Mouse (Mus musculus): ENCODE measurements around the gene Ube2c. TPM values are rescaled to one million over a fixed set of nuclear protein-coding genes. Genes with fewer than 3 reads are reported as not detected.

The Ube2c gene
- polyA plus RNA-seq, 1 experiment: 279 TPM

- peaks cover 28% of the 10 kb centered on the region for H3K79me2 ChIP-seq (ENCODE audit: control insufficient read depth, insufficient read depth)
- no peak overlapping the region for H3K4me3 ChIP-seq (ENCODE audit: insufficient read depth, poor library complexity, severe bottlenecking)
- H3K27me3 ChIP-seq (ENCODE audit: control insufficient read depth, insufficient read depth, insufficient read length): no peaks in the 10 kb centered on the region
- H3K36me3 ChIP-seq (ENCODE audit: control insufficient read depth, insufficient read depth): peaks cover 36% of the 10 kb centered on the region
- no peak for TF ChIP-seq MAX (IDR thresholded peaks at IDR 0.05)
- TF ChIP-seq FOSL1 (IDR thresholded peaks at IDR 0.05; ENCODE audit: insufficient read depth, low read length, poor library complexity, severe bottlenecking): no peak
- TF ChIP-seq USF1 (IDR thresholded peaks at IDR 0.05; ENCODE audit: low read depth): no peak
- TF ChIP-seq MYOD1 (IDR thresholded peaks at IDR 0.05; ENCODE audit: control insufficient read depth, insufficient read length, low read depth): no peak
- TF ChIP-seq CEBPB (IDR thresholded peaks at IDR 0.05; ENCODE audit: low read depth): no peak
- no peak for TF ChIP-seq MYOG (IDR thresholded peaks at IDR 0.05; ENCODE audit: control insufficient read depth, extremely low read depth, insufficient read length)
- no peak for TF ChIP-seq CTCF (IDR thresholded peaks at IDR 0.05; ENCODE audit: control insufficient read depth, insufficient read depth, insufficient read length)
- H3K79me3 ChIP-seq (ENCODE audit: low read depth): peaks cover 7% of the 10 kb centered on the region
- no peak overlapping the region for H3ac ChIP-seq (ENCODE audit: control insufficient read depth, insufficient read length, low read depth)
These were observed 55.8 kb downstream of the Ube2c start for GRCm38 (mm10) chr2:164825521-164825920.

GRCm38 (mm10) chr2:164827146-164827850, 57.6 kb downstream of the Ube2c start:
- H3K27me3 ChIP-seq (ENCODE audit: control insufficient read depth, insufficient read depth, insufficient read length): no peaks in the 10 kb centered on the region
- no peak overlapping the region for H3K4me3 ChIP-seq (ENCODE audit: insufficient read depth, poor library complexity, severe bottlenecking)
- TF ChIP-seq USF1 (IDR thresholded peaks at IDR 0.05; ENCODE audit: low read depth) (no peak), MYOD1 (IDR thresholded peaks at IDR 0.05; ENCODE audit: control insufficient read depth, insufficient read length, low read depth) (no peak), CTCF (IDR thresholded peaks at IDR 0.05; ENCODE audit: control insufficient read depth, insufficient read depth, insufficient read length) (no peak), CEBPB (IDR thresholded peaks at IDR 0.05; ENCODE audit: low read depth) (no peak), MAX (IDR thresholded peaks at IDR 0.05) (no peak), MYOG (IDR thresholded peaks at IDR 0.05; ENCODE audit: control insufficient read depth, extremely low read depth, insufficient read length) (no peak), FOSL1 (IDR thresholded peaks at IDR 0.05; ENCODE audit: insufficient read depth, low read length, poor library complexity, severe bottlenecking) (no peak)

More at GRCm38 (mm10) chr2:164827146-164827850, 57.6 kb downstream of the Ube2c start:
- peaks cover 35% of the 10 kb centered on the region for H3K36me3 ChIP-seq (ENCODE audit: control insufficient read depth, insufficient read depth)
- peaks cover 7% of the 10 kb centered on the region for H3K79me3 ChIP-seq (ENCODE audit: low read depth)
- peaks cover 28% of the 10 kb centered on the region for H3K79me2 ChIP-seq (ENCODE audit: control insufficient read depth, insufficient read depth)
- H3ac ChIP-seq (ENCODE audit: control insufficient read depth, insufficient read length, low read depth): no peak overlapping the region

Other genes with a start within 250 kb of the Ube2c start
- not detected for gene Wfdc2, start 207.5 kb upstream of the Ube2c start, polyA plus RNA-seq (2012; fragmentation: generic; extraction: Trizol)
- gene Spint3, start 196.4 kb upstream of the Ube2c start, polyA plus RNA-seq (2012; fragmentation: generic; extraction: Trizol): not detected
- gene Wfdc6a, start 184.5 kb upstream of the Ube2c start, polyA plus RNA-seq (2012; fragmentation: generic; extraction: Trizol): not detected
- gene Eppin, start 176.3 kb upstream of the Ube2c start, polyA plus RNA-seq (2012; fragmentation: generic; extraction: Trizol): not detected
- gene Wfdc6b, start 156.4 kb upstream of the Ube2c start, polyA plus RNA-seq (2012; fragmentation: generic; extraction: Trizol): not detected
- gene Wfdc8, start 156.3 kb upstream of the Ube2c start, polyA plus RNA-seq (2012; fragmentation: generic; extraction: Trizol): not detected
- not detected for gene Wfdc16, start 131.1 kb upstream of the Ube2c start, polyA plus RNA-seq (2012; fragmentation: generic; extraction: Trizol)
- not detected for gene Wfdc10, start 113.9 kb upstream of the Ube2c start, polyA plus RNA-seq (2012; fragmentation: generic; extraction: Trizol)
- not detected for gene Wfdc9, start 113.3 kb upstream of the Ube2c start, polyA plus RNA-seq (2012; fragmentation: generic; extraction: Trizol)
- not detected for gene Wfdc11, start 95.8 kb upstream of the Ube2c start, polyA plus RNA-seq (2012; fragmentation: generic; extraction: Trizol)
- gene Wfdc13, start 84.8 kb upstream of the Ube2c start, polyA plus RNA-seq (2012; fragmentation: generic; extraction: Trizol): not detected
- not detected for gene Spint4, start 71.4 kb upstream of the Ube2c start, polyA plus RNA-seq (2012; fragmentation: generic; extraction: Trizol)
- gene Spint5, start 54.6 kb upstream of the Ube2c start, polyA plus RNA-seq (2012; fragmentation: generic; extraction: Trizol): not detected
- gene Wfdc3, start 24.0 kb upstream of the Ube2c start, polyA plus RNA-seq (2012; fragmentation: generic; extraction: Trizol): 0.13 TPM
- 47.3 TPM for gene Dnttip1, start 23.9 kb upstream of the Ube2c start, polyA plus RNA-seq (2012; fragmentation: generic; extraction: Trizol)
- gene Tnnc2, start 10.1 kb downstream of the Ube2c start, polyA plus RNA-seq (2012; fragmentation: generic; extraction: Trizol): 4.7 TPM
- gene Snx21, start 15.9 kb downstream of the Ube2c start, polyA plus RNA-seq (2012; fragmentation: generic; extraction: Trizol): 19.5 TPM
- 20.5 TPM for gene Acot8, start 35.0 kb downstream of the Ube2c start, polyA plus RNA-seq (2012; fragmentation: generic; extraction: Trizol)
- gene Zswim3, start 35.2 kb downstream of the Ube2c start, polyA plus RNA-seq (2012; fragmentation: generic; extraction: Trizol): 2.9 TPM
- 10.0 TPM for gene Zswim1, start 52.8 kb downstream of the Ube2c start, polyA plus RNA-seq (2012; fragmentation: generic; extraction: Trizol)
- not detected for gene Spata25, start 58.6 kb downstream of the Ube2c start, polyA plus RNA-seq (2012; fragmentation: generic; extraction: Trizol)
- gene Ctsa, start 63.0 kb downstream of the Ube2c start, polyA plus RNA-seq (2012; fragmentation: generic; extraction: Trizol): 160 TPM
- gene Neurl2, start 63.6 kb downstream of the Ube2c start, polyA plus RNA-seq (2012; fragmentation: generic; extraction: Trizol): 11.3 TPM
- gene Pltp, start 87.8 kb downstream of the Ube2c start, polyA plus RNA-seq (2012; fragmentation: generic; extraction: Trizol): 13.3 TPM
- 46.5 TPM for gene Pcif1, start 109.4 kb downstream of the Ube2c start, polyA plus RNA-seq (2012; fragmentation: generic; extraction: Trizol)
- 11.7 TPM for gene Zfp335, start 141.9 kb downstream of the Ube2c start, polyA plus RNA-seq (2012; fragmentation: generic; extraction: Trizol)
- 1.1 TPM for gene Mmp9, start 170.9 kb downstream of the Ube2c start, polyA plus RNA-seq (2012; fragmentation: generic; extraction: Trizol)
- gene Slc12a5, start 190.9 kb downstream of the Ube2c start, polyA plus RNA-seq (2012; fragmentation: generic; extraction: Trizol): 0.12 TPM

All from C2C12 (cell line).